Mouse (Mus musculus) kidney, adult 2 months (tissue): ENCODE measurements at regions not wholly inside any gene's neighbourhood (a gene's known extent, or its start where the extent isn't known, plus 50 kb on each side); places are given as distances from the start of the nearest gene placed in this dataset.

Experiments
- DNase-seq: peaks from one replicate; pipeline ENCODE4 v3.0.0; 2021
- H3K27ac ChIP-seq: fragments of 200-500 bp; 2 replicates; pipeline ENCODE4 v1.5.1; 2012; ENCODE audit warnings: low read depth, low read length, control low read depth, inconsistent platforms; ENCODE audit not compliant: insufficient read depth
- H3K27me3 ChIP-seq: fragments of 200-500 bp; replicated peaks from 2 replicates; pipeline ENCODE4 v1.6.1; 2012; ENCODE audit warnings: mild to moderate bottlenecking, moderate library complexity, low read length, inconsistent platforms; ENCODE audit not compliant: control insufficient read depth, insufficient read depth
- H3K36me3 ChIP-seq: fragments of 200-500 bp; 2 replicates; pipeline ENCODE4 v1.6.1; 2012; ENCODE audit warnings: mild to moderate bottlenecking, moderate library complexity, low read length, inconsistent platforms; ENCODE audit not compliant: control insufficient read depth, insufficient read depth
- H3K4me1 ChIP-seq: fragments of 200-500 bp; 2 replicates; pipeline ENCODE4 v1.6.1; 2011; ENCODE audit warnings: low read length; ENCODE audit not compliant: control insufficient read depth, insufficient read depth
- H3K4me3 ChIP-seq: fragments of 200-500 bp; 2 replicates; pipeline ENCODE4 v1.5.1; 2011; ENCODE audit warnings: mild to moderate bottlenecking, low read depth, low read length, control low read depth; ENCODE audit not compliant: insufficient read depth
- CTCF ChIP-seq: fragments of 200-500 bp; conservative IDR thresholded peaks from 2 replicates; pipeline ENCODE4 v1.5.1; 2011; ENCODE audit warnings: low read depth, mild to moderate bottlenecking, control low read depth, low read length, moderate library complexity, mixed read lengths; ENCODE audit not compliant: insufficient read depth, insufficient read length
- POLR2A ChIP-seq: fragments of 200-500 bp; IDR thresholded peaks from one replicate; pipeline ENCODE4 v1.6.1; 2011; ENCODE audit warnings: low read depth, low read length, control low read depth
- WGBS: fragments of 180-500 bp; shearing (Covaris S2); methylation state at CpG from one replicate; pipeline ENCODE4 v1.1.7; 2018; 5-methylcytosine and 5-hydroxymethylcytosine counted together

DNA sequence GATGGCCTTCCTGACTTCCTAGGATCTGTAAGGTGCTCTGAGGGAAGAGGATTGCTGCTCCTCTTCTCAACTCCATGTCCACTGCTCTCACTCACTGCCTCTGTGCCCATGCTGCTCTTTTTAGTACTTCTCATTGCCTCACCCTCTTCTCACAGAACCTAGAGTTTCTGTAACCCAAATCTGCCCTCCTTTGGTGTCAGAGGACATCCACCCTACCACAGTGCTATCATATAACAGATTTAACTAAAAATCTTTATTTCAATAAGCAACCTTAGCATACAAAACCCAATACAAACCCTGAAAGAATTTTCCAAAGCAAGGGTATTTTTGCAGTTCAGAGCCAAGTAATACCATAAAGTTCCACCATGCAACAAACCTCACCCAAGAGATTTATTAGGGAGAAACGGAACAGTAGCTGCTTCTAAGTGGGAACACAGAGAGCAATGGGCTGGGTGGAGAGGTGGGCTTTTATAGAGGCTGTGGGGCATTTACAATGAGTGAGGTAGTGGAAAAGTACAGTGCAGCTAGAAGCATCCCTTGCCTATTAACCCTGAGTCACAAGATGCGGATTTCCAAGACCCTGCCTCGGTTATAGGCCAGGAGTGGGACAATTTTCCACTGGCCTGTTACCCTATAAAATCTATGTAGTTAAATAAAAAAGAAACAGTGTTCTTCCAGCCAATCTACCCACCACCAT, 306.8 kb downstream of the S1pr1 start:
- no peak for DNase-seq
- Histone ChIP-seq H3K36me3 (no peaks in the 10 kb centered on the region), H3K4me3 (no peak overlapping the region), H3K27me3 (no peaks in the 10 kb centered on the region), H3K27ac (no peak overlapping the region), H3K4me1 (no peaks in the 10 kb centered on the region)
- WGBS, result 77% methylated on average over 3 of the region's 3 CpGs
- TF ChIP-seq CTCF (no peak), POLR2A (no peak)

DNA sequence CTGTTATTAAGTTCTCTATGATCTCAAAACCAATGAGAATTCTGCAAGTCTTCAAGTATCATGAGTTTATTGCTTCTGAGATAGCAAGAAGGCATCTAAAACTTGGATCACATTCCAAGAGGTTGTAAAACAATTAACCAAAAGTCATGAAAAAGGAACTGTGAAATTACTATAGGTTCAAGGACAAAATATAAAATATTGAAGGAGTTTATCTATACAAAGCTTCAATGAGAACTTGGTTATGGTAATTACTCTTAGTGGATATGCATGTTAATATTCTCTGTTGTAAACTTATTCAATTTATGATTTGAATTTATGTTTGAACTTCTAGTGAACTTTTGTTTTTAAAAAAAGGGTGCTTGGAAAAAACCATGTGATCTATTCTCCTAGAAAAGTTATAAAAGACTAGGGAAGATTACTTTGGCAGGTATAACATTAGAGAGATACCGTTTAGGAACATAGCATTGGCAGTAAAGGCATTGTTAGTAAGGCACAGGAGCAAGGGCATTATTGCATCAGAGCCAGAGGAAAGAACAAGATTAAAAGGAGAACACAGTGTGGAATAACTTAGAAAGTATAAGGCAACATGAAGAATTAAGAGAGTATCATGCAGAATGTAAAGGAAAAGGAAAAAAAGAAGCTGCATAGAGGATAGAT, 311.4 kb downstream of the S1pr1 start:
- no peaks in the 10 kb centered on the region for H3K27me3 ChIP-seq
- H3K4me3 ChIP-seq, result no peak overlapping the region
- WGBS, result 69% methylated on average over 1 of the region's 1 CpGs
- DNase-seq, result no peak
- no peak overlapping the region for H3K27ac ChIP-seq
- TF ChIP-seq CTCF (no peak), POLR2A (no peak)
- H3K36me3 ChIP-seq, result no peaks in the 10 kb centered on the region
- H3K4me1 ChIP-seq, result no peaks in the 10 kb centered on the region

GRCm38 (mm10) chr3:115364829-115365228, 350.0 kb downstream of the S1pr1 start:
- Histone ChIP-seq H3K27ac (no peak overlapping the region), H3K4me1 (no peaks in the 10 kb centered on the region), H3K36me3 (no peaks in the 10 kb centered on the region), H3K4me3 (no peak overlapping the region), H3K27me3 (no peaks in the 10 kb centered on the region)
- TF ChIP-seq POLR2A, result no peak
- TF ChIP-seq CTCF, result no peak
- DNase-seq, result peak; percentile 15
- 53% methylated on average over 2 of the region's 2 CpGs for WGBS
